Mouse (Mus musculus) embryonic facial prominence, embryonic 15.5 days (tissue): Measurements from ENCODE around the gene Slc35f4. TPM values are rescaled to one million over a fixed set of nuclear protein-coding genes. Genes with fewer than 3 reads are reported as not detected.

Experiments
- ATAC-seq: fragments of 200-750 bp; cut with Nextera tagmentation; 2 replicates; pipeline ENCODE4 v1.8.0; 2017; ENCODE audit warnings: low read depth, moderate TSS enrichment; ENCODE audit not compliant: insufficient number of reproducible peaks, low FRiP score, low TSS enrichment
- H3K27ac ChIP-seq: fragments of 300-500 bp; sonication (generic); replicated peaks from 2 replicates; pipeline ENCODE4 v1.5.1; 2015; ENCODE audit warnings: mild to moderate bottlenecking, inconsistent platforms
- H3K27me3 ChIP-seq: fragments of 300-500 bp; sonication (generic); 2 replicates; pipeline ENCODE4 v1.6.1; 2015; ENCODE audit warnings: inconsistent platforms
- H3K36me3 ChIP-seq: fragments of 300-500 bp; sonication (generic); 2 replicates; pipeline ENCODE4 v1.6.1; 2015; ENCODE audit warnings: mild to moderate bottlenecking, inconsistent platforms
- H3K4me1 ChIP-seq: fragments of 300-500 bp; sonication (generic); 2 replicates; pipeline ENCODE4 v1.6.1; 2015; ENCODE audit warnings: inconsistent platforms
- H3K4me2 ChIP-seq: fragments of 300-500 bp; sonication (generic); replicated peaks from 2 replicates; pipeline ENCODE4 v1.6.1; 2015; ENCODE audit warnings: mild to moderate bottlenecking, inconsistent platforms
- H3K4me3 ChIP-seq: fragments of 300-500 bp; sonication (generic); replicated peaks from 2 replicates; pipeline ENCODE4 v1.5.1; 2015; ENCODE audit warnings: mild to moderate bottlenecking, inconsistent platforms
- H3K9ac ChIP-seq: fragments of 300-500 bp; sonication (generic); 2 replicates; pipeline ENCODE4 v1.6.1; 2015; ENCODE audit warnings: inconsistent platforms
- H3K9me3 ChIP-seq: fragments of 300-500 bp; sonication (generic); replicated peaks from 2 replicates; pipeline ENCODE4 v1.6.1; 2016; ENCODE audit warnings: inconsistent platforms
- WGBS: fragments of 180-500 bp; shearing (Covaris S2); methylation state at CpG from one replicate; pipeline ENCODE4 v1.1.7; 2015; 5-methylcytosine and 5-hydroxymethylcytosine counted together
- polyA plus RNA-seq: library from polyadenylated mRNA; unstranded; fragments of >200 nt; fragmentation: Nextera tagmentation; extraction: Ambion mirVana; gene quantifications from 2 replicates; pipeline ENCODE4 v1.2.1, GENCODE M21; 2015

The Slc35f4 gene
- polyA plus RNA-seq, 1 experiment from 2014 or later, result not detected

DNA sequence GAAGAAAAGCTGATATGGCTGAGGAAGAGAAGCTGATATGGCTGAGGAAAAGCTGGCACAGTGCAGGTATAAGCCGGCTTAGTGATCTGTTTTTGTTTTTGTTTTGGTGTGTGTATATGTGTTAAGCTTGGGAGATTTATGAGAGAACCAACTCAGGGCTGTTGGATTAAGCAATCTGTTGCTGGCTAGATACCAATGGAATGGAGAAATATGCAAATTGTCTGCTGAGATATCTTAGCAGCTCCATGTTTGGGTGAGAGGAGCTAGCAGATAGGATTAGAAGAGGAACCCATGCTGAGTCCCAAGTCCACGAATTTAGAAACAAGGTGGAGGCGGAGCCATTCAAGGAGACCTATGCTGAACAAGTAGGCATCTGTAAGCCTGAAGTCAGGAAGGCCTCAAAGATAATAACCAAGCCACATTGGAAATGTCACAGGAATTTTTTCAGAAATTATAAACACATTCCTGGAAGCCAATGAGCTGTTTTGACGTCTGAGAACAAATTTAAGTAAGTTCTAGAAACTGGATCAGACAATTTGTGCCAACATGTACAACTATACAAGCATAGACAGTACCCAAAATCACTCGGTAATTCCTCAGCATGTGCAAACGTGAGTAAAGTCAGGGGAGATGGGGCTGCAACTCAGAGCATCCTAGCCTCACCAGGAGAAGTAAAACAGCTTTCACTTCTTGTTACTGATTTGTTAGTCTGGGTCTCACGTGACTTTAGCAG, 177.5 kb downstream of the Slc35f4 start:
- WGBS, result 56% methylated on average over 7 of the region's 7 CpGs
- H3K36me3 ChIP-seq, result no peaks in the 10 kb centered on the region
- no peak overlapping the region for H3K9ac ChIP-seq
- H3K9me3 ChIP-seq, result no peaks in the 10 kb centered on the region
- H3K27me3 ChIP-seq, result no peaks in the 10 kb centered on the region
- no peaks in the 10 kb centered on the region for H3K4me1 ChIP-seq
- no peak for ATAC-seq
- H3K4me2 ChIP-seq, result no peak overlapping the region
- no peak overlapping the region for H3K4me3 ChIP-seq
- H3K27ac ChIP-seq, result no peak overlapping the region

- Histone ChIP-seq H3K4me1 (no peaks in the 10 kb centered on the region), H3K4me2 (no peak overlapping the region), H3K9ac (no peak overlapping the region), H3K27me3 (no peaks in the 10 kb centered on the region), H3K4me3 (no peak overlapping the region), H3K36me3 (no peaks in the 10 kb centered on the region), H3K9me3 (no peaks in the 10 kb centered on the region), H3K27ac (no peak overlapping the region)
- WGBS, result 79% methylated on average over 2 of the region's 2 CpGs
- ATAC-seq, result no peak
These were observed 180.0 kb downstream of the Slc35f4 start for GRCm38 (mm10) chr14:49345835-49346234.

- 62% methylated on average over 4 of the region's 4 CpGs for WGBS
- Histone ChIP-seq H3K27me3 (no peaks in the 10 kb centered on the region), H3K36me3 (no peaks in the 10 kb centered on the region), H3K4me2 (no peak overlapping the region), H3K4me1 (no peaks in the 10 kb centered on the region), H3K9me3 (no peaks in the 10 kb centered on the region), H3K27ac (no peak overlapping the region), H3K9ac (no peak overlapping the region), H3K4me3 (no peak overlapping the region)
- no peak for ATAC-seq
These were observed 188.8 kb downstream of the Slc35f4 start for GRCm38 (mm10) chr14:49337011-49337410.

DNA sequence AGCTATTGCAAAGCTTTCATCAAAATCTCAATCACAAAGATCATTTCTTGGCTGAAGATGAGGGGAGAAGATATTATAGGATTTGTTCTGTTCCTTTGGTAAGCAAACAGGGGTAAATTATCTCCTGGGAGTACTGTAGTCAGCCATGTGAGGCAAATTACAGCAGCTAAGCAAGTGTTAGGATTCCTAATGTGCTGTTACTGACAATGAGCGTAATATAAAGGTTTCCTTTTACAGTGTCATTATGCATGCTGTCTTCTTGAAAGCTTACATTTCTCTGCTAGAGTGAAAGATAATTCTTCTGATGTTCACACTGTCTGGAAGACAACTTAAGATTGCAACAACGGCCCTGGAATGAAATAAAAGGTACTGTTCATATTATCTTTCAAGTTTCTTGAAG, 192.0 kb downstream of the Slc35f4 start:
- H3K27me3 ChIP-seq, result no peaks in the 10 kb centered on the region
- H3K9me3 ChIP-seq, result no peaks in the 10 kb centered on the region
- ATAC-seq, result no peak
- H3K9ac ChIP-seq, result no peak overlapping the region
- no peaks in the 10 kb centered on the region for H3K4me1 ChIP-seq
- no peaks in the 10 kb centered on the region for H3K36me3 ChIP-seq
- 71% methylated on average over 2 of the region's 2 CpGs for WGBS
- H3K27ac ChIP-seq, result no peak overlapping the region
- H3K4me2 ChIP-seq, result no peak overlapping the region
- H3K4me3 ChIP-seq, result no peak overlapping the region

DNA sequence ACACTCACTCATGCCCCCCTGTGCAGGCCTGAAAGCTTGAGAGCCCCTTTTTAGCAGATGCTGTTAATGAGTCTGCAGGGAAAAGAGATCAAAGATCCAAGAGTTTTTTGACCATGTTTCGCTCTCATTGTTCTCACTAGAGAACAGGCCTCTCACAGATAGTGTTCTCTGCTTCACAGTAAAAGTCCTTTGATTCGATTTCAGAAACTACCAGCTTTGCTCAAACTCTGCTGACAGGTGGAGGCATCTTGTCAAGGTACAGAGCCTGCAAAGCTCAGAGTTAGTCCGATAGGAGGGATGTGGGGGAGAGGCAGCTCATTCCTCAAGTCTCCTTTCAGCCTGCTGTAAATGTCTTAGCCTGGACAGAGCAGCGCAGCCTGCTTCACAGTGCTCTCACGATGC, 209.4 kb downstream of the Slc35f4 start:
- Histone ChIP-seq H3K36me3 (no peaks in the 10 kb centered on the region), H3K4me1 (no peaks in the 10 kb centered on the region), H3K27ac (no peak overlapping the region), H3K4me3 (no peak overlapping the region), H3K27me3 (no peaks in the 10 kb centered on the region), H3K4me2 (no peak overlapping the region), H3K9me3 (no peaks in the 10 kb centered on the region), H3K9ac (no peak overlapping the region)
- WGBS, result 35% methylated on average over 5 of the region's 5 CpGs
- no peak for ATAC-seq

DNA sequence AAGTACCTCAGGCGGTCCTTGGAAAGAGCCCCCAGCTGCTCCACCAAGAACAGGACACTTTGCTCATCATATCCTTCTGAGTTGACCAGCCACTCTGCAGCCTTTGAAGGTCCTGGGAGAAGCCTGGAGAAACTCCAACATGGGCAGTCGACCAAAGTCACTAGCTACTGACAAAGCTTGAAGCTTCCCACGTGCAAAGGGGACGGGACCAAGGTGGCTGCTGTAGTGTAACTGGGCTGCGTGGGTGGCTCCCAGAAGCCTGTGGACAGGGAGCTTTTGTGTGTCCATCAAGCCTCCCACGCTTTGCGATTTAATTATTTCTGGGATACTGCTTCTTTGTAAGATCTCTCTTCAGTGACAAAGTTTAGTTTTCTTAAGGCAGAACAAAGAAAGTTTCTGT, 211.9 kb downstream of the Slc35f4 start:
- Histone ChIP-seq H3K9ac (no peak overlapping the region), H3K4me1 (no peaks in the 10 kb centered on the region), H3K4me3 (no peak overlapping the region), H3K27me3 (no peaks in the 10 kb centered on the region), H3K36me3 (no peaks in the 10 kb centered on the region), H3K27ac (no peak overlapping the region), H3K4me2 (no peak overlapping the region), H3K9me3 (no peaks in the 10 kb centered on the region)
- ATAC-seq, result no peak
- WGBS, result 71% methylated on average over 7 of the region's 7 CpGs

DNA sequence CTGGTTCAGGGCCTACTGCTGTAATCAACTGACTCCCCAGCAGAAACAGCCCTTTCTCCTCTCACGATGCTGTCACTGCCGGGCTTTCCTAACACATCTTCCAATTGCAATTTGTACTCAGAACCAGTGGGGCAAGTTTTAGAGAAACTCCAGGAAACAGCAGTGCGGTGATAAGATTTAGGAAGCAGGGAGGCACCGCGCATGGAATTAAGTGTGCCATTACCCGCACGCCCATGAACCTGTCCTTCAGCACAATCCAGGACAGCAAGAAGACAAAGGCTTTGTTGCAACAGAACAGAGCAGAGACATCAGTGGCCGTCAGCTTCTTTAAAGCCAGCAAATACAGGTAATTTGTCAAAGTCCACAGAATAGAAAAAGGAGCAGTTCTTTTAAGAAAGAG, 212.5 kb downstream of the Slc35f4 start:
- Histone ChIP-seq H3K4me1 (no peaks in the 10 kb centered on the region), H3K36me3 (no peaks in the 10 kb centered on the region), H3K9me3 (no peaks in the 10 kb centered on the region), H3K9ac (no peak overlapping the region), H3K4me3 (no peak overlapping the region), H3K27me3 (no peaks in the 10 kb centered on the region), H3K4me2 (no peak overlapping the region), H3K27ac (no peak overlapping the region)
- no peak for ATAC-seq
- 65% methylated on average over 8 of the region's 8 CpGs for WGBS

DNA sequence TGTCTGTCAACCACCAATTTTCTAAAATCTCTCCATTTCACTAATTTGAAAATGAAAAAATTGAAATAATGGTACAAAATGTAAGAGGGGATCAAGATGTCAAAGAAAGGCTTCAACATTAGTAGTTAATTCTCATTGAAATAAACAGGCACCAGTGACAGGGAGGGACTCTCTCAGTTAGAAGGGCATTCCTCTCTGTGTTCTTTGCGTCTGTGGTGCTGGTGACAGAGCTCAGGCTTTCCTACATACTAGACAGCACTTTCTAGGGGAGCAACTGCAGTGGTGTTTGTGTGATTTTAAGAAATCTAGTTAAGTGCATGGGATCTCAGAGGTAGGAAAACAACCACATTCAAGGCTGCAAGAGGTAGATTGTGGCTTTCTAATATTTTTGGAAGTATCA, 214.3 kb downstream of the Slc35f4 start:
- Histone ChIP-seq H3K9ac (no peak overlapping the region), H3K27ac (no peak overlapping the region), H3K4me3 (no peak overlapping the region), H3K27me3 (no peaks in the 10 kb centered on the region), H3K4me2 (no peak overlapping the region), H3K9me3 (no peaks in the 10 kb centered on the region), H3K4me1 (no peaks in the 10 kb centered on the region), H3K36me3 (no peaks in the 10 kb centered on the region)
- ATAC-seq, result no peak
- WGBS, result 73% methylated on average over 1 of the region's 1 CpGs

DNA sequence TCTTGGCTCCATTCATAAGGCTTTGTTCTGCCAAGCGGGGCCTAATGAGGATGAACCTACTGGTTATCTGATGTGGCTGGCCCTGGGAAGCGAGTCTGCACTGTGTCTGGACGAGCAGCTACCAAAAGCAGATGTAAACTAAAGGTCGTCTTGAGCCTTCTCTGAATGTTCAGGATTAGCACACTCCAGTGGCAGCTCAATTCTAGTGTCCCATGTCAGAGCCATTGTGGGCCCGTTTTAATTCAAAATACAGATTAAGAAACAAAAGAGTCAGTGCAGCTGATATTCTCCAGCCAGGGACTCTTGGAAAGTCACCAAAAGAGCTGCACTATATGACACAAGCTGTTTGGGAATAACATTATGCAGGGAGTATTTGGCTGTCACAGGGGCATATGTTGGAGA, 214.8 kb downstream of the Slc35f4 start:
- no peak for ATAC-seq
- WGBS, result 53% methylated on average over 5 of the region's 5 CpGs
- H3K27ac ChIP-seq, result no peak overlapping the region
- H3K9me3 ChIP-seq, result no peaks in the 10 kb centered on the region
- H3K36me3 ChIP-seq, result no peaks in the 10 kb centered on the region
- no peaks in the 10 kb centered on the region for H3K27me3 ChIP-seq
- no peak overlapping the region for H3K4me3 ChIP-seq
- no peak overlapping the region for H3K4me2 ChIP-seq
- no peak overlapping the region for H3K9ac ChIP-seq
- H3K4me1 ChIP-seq, result no peaks in the 10 kb centered on the region

GRCm38 (mm10) chr14:49309670-49310069, 216.2 kb downstream of the Slc35f4 start:
- WGBS, result 48% methylated on average over 2 of the region's 2 CpGs
- Histone ChIP-seq H3K36me3 (no peaks in the 10 kb centered on the region), H3K9ac (no peak overlapping the region), H3K4me2 (no peak overlapping the region), H3K27ac (no peak overlapping the region), H3K9me3 (no peaks in the 10 kb centered on the region), H3K4me1 (no peaks in the 10 kb centered on the region), H3K27me3 (no peaks in the 10 kb centered on the region), H3K4me3 (no peak overlapping the region)
- ATAC-seq, result no peak

- no peaks in the 10 kb centered on the region for H3K36me3 ChIP-seq
- no peaks in the 10 kb centered on the region for H3K4me1 ChIP-seq
- no peak overlapping the region for H3K27ac ChIP-seq
- H3K4me3 ChIP-seq, result no peak overlapping the region
- H3K9ac ChIP-seq, result no peak overlapping the region
- no peaks in the 10 kb centered on the region for H3K9me3 ChIP-seq
- no peak overlapping the region for H3K4me2 ChIP-seq
- H3K27me3 ChIP-seq, result no peaks in the 10 kb centered on the region
- 50% methylated on average over 1 of the region's 1 CpGs for WGBS
- no peak for ATAC-seq
These were observed 217.3 kb downstream of the Slc35f4 start for GRCm38 (mm10) chr14:49308591-49308990.

DNA sequence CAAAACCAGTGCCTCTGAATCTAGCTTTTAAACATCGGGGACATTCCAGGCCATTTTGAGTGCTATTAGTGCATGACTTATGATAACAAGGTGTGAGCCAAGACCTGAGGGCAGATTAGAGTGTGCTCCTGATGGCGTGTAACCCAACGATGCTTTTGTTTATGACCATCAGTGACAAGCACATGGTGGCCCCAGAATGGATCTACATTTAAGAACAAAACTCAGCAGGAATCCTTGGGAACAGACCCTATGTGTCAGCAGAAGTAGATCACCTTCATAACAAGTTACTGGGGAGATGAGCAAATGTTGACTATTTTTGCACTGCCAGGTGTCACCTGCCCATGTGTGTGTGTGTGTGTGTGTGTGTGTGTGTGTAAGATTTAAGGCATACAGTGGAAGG, 218.0 kb downstream of the Slc35f4 start:
- Histone ChIP-seq H3K4me2 (no peak overlapping the region), H3K4me3 (no peak overlapping the region), H3K27ac (no peak overlapping the region), H3K4me1 (no peaks in the 10 kb centered on the region), H3K9me3 (no peaks in the 10 kb centered on the region), H3K9ac (no peak overlapping the region), H3K36me3 (no peaks in the 10 kb centered on the region), H3K27me3 (no peaks in the 10 kb centered on the region)
- ATAC-seq, result no peak
- WGBS, result 79% methylated on average over 3 of the region's 3 CpGs
